Mouse (Mus musculus) right cerebral cortex, postnatal 14 days (tissue): ENCODE results near the gene Gm43517.

Source experiments
- DNase-seq: peaks from one replicate; pipeline ENCODE4 v3.0.0; 2022

The Gm43517 gene

DNA sequence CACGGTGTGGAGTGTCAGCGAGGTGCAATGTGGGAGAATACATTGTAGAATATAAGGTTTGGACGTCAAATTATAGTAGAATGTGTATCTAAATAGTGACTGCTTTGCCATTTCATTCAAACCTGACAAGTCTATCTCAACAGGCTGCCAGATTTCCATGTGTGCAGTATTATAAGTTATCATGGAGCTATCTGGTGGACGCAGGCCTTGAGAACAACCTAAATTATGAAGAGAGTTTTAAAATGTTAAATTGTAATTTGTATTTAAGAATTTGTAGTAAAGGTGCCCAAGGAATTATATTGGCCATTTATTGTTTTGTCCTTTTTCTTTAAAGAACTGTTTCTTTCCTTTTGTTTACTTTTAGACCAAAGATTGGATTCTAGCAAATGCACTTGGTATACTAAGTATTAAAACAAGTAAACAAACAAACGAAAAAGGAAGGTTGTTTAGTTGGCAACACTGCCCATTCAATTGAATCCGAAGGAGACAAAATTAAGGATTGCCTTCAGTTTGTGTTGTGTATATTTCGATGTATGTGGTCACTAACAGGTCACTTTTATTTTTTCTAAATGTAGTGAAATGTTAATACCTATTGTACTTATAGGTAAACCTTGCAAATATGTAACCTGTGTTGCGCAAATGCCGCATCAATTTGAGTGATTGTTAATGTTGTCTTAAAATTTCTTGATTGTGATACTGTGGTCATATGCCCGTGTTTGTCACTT is 1.3 kb downstream of the Gm43517 start:
- no peak for DNase-seq

DNA sequence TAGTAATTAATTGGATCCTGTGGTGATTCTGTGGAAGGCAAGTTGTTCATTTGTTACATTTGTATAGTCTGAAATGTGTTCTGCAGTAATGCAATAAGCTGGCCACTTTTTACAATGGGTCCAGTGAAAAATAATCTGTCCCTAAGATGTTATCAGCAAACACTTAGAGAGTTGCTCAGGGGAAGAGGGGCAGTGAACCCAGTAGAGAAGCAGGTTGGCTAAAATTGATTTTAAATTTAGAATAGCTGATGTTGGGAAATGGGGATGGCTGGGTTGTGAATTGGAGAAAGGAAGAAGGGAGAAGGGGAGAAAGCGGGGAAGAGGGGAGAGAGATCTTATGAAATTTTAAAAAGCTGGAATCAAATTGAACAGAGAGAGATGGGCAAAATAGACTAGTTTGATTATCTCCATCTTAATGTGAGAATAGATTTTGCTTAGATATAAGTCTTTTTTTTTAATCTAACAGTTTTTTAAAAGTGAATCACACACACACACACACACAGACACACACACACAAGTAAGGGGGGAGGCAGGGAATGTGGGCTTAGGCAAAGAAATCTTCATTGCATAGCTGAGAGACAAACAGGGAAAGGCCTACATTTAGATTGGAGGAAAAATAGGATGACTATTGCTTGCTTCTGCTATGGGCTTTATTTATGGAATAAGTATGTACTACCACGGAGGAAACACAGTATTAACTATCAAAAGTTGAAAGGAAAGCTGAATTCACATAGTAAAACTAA is 3.1 kb downstream of the Gm43517 start:
- no peak for DNase-seq

DNA sequence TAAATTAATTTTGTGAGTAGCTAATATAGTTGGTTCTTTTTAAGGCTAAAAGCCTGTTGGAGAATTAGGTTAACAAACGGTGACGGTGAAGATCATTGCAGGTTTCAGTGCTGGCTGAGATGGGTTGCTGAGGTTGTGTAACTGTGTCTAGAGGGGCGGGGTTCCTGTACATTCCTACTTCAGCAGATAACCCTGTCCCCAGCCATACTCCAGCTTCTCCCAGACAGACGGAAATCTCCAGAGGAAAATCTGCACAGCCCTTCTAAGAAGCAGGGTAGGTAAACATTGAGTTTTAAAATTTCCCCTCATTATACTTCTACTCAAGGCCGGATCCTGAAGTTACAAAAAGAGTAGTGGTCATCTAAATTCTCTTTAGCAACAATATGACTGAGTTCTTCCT is 4.7 kb downstream of the Gm43517 start:
- DNase-seq: no peak

GRCm38 (mm10) chr12:49390257-49390656 is 5.3 kb downstream of the Gm43517 start:
- no peak for DNase-seq

- no peak for DNase-seq
Observed at GRCm38 (mm10) chr12:49390926-49391304, 5.9 kb downstream of the Gm43517 start.

DNA sequence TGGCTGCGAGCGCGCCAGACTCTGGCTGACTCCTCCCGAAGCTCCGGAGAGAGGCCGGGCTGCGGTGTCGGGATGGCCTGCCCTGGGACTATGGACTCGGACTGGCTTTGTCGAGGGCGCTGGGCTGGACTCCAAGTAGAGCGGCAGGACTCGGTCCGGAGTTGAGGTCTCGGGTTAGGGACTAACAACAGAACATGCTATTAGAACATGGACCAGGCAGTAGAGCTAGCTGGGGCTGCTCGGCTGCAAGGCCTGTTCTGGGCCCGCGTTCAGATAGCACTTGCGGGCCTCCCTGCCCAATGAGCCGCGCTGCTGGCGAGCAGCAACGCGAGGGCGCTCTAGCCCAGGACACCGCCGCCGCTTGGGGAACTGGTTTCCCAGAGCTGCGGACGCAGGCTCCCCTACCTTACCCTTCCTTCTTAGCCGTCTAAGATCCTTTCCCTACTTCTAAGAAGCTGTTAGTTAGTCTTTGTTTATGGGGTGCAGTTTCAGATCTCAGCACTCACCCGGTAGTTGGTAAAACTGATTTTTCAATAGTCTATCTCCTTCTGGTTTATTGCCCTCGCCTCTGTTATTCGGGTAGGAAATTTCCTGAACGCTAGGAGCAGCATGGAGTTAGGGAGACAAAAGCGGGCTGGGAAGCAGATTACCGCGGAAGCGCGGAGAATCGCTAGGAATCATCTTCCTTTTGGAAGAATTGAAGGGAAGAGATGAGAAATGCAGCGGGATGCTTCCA is 6.5 kb downstream of the Gm43517 start:
- peak; percentile 67 for DNase-seq

- DNase-seq: no peak
Observed at GRCm38 (mm10) chr12:49392041-49392390, 7.0 kb downstream of the Gm43517 start.

GRCm38 (mm10) chr12:49392876-49393275 is 7.9 kb downstream of the Gm43517 start:
- DNase-seq: no peak

- no peak for DNase-seq
Observed at GRCm38 (mm10) chr12:49393639-49394038, 8.7 kb downstream of the Gm43517 start.

DNA sequence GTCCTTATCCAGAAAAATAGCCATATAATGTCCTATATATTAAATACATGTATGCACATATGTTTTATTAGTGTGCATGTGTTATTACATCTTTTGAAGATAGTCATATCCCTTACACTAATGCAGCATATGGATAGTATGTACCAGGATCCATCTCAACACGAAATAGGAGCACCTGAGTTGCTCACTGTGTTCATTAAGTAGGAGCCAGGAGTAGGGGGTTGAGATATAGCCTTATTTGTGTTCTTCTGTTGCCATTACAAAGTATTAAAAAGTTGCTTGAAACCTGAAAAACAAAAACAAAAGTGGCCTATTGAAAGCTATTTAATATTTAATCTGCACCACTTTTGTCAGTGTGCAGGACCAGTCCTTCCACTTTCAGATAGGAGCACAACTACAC is 9.2 kb downstream of the Gm43517 start:
- DNase-seq: no peak

DNA sequence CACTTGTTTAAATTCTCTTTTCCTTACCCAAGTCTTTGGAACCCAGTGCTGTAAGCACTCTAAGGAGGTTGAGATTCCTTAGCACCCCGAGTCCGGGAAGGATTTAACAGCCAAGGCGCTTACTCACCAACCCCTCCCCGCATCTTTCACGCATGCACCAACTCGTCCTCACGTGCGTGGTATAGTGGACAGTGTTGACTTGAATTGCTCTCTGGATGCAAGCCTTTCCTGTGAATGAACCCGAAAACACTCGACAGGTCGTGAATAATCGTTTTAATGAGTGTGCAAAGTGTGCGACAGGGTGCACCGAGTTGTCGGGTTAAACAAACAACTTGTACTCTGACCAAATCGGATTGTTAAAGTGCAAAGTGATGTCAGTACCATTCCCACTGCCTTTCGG is 9.9 kb downstream of the Gm43517 start:
- no peak for DNase-seq

DNA sequence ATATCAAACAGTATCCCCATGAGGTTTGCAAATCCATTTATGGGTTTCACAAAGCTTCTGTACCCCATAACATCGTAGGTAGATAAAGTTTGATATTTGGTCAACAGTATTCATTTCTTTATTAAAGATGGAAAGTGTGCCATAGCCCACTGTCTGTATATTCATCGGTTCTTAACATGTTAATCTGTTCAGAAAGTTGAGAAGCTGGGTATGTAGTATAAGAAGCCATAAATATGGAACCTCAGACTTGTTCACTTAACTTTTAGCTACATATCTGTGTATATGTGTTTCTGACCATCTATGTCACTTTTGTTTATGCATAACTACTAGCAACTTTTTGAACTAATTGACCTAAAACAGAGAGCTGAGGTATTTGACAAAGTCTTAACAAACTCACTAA is 11.0 kb downstream of the Gm43517 start:
- no peak for DNase-seq

DNA sequence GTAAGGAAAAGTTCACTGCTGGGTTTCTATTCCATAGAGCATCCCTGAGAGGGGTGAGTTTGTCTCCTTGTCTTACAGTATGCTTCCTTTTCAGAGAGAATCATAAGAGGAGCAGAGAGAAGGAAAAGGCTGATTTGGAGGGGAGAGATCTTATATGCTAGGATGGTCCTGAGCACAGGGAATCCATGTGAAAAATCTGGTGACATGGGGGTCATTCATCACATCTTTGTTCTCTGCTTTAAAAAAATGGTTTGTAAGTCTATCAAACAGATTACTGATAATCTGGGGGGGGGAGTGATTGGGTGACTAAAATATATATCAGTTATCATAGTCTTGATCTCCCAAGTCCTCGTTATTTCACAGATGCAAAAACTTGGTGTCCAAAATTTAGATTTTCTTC is 11.8 kb downstream of the Gm43517 start:
- no peak for DNase-seq

DNA sequence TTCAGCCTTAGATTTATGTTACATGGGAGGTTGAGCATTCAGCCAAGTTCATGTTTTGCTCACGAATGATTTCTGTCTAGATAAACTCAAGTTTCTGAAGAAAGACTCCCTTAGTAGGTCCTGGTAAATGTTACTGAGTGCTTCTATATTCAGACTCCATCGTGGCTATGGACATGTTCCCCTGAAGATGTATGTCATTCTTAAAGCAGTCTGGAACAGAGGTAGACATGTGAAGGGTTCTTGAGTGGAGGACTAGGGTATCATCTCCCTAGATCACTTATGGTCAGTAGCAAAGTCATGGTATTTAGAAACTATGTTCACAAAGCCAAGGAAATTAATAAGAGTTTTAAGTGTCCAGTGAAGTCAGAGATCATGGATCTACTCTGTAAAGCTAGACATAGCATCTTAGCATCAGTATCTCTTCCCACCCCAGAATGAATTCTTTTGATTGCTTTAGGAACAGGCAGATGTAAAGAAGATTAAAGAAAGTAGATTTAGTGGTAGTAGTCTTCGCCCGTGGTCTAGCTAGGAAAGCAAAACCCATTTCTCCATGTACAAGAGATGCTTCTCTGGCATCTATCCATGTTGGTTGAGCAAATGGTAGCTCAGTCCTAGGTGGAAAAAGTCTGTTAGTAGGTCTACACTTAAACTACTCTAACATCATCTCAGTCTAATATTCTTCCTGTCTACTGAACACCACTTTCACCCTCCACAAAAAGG is 12.6 kb downstream of the Gm43517 start:
- DNase-seq: no peak

- DNase-seq: no peak
Observed at GRCm38 (mm10) chr12:49398163-49398540, 13.2 kb downstream of the Gm43517 start.

DNA sequence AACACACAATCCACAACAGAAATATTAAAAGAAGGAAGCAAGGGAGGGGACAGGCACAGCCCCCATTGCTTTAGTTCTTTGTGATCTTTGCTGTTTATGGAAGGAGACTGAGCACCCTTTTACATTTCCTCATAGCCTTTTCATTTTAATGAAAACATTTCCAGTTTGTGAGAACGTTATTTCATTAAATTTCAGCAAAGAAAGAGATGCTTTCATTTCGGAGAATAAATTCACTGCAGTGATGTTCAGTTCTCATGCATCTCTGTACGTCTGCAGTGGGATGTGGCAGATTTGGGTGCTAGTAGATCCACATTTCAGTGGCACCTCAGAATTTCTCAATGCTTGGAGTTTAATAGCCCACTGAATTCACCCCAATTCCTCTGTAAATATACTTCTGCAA is 13.7 kb downstream of the Gm43517 start:
- no peak for DNase-seq

DNA sequence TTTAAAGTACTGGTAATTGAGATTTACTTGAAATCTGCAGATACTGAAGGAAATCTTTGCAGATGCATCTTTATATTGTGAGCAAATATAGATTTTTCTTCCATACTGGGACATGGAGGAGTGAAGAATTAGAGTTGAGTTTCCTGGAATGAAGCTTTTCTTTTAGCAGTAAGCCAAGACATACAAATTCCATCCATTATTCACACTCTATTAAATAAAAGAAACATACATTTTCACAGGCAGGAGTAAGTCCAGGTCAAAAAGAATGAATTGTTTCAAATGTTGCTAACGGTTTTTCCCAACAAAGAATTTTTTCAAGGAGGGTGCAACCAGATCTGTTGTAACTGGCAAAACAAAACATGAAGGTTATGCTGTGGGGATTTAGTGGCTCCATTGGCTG is 14.6 kb downstream of the Gm43517 start:
- DNase-seq: no peak

- DNase-seq: no peak
Observed at GRCm38 (mm10) chr12:49400036-49400852, 15.3 kb downstream of the Gm43517 start.

- DNase-seq: no peak
Observed at GRCm38 (mm10) chr12:49400853-49401118, 15.8 kb downstream of the Gm43517 start.

GRCm38 (mm10) chr12:49401119-49401795 is 16.3 kb downstream of the Gm43517 start:
- DNase-seq: peak; percentile 53

GRCm38 (mm10) chr12:49401796-49402130 is 16.8 kb downstream of the Gm43517 start:
- no peak for DNase-seq

DNA sequence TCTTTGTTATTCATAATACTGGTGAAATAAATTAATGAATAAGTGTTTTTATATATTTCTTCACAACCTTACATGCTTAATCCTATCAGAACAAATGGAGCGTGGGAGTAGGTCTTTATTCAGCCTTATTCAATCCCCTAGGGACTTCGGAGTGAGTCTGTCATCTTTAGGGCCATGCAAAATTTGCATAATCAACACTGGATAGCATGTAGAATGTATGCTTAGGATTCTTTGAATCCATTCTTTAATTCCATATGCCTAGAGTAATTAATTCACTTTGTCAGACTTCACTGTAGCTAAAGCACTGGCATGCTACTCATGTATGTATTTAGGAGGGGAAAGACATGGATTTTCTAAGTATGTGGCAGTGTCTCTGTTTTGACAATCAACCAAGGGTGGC is 24.9 kb downstream of the Gm43517 start:
- DNase-seq: no peak
